Mouse (Mus musculus): ENCODE data around the gene Herpud2.

DNA sequence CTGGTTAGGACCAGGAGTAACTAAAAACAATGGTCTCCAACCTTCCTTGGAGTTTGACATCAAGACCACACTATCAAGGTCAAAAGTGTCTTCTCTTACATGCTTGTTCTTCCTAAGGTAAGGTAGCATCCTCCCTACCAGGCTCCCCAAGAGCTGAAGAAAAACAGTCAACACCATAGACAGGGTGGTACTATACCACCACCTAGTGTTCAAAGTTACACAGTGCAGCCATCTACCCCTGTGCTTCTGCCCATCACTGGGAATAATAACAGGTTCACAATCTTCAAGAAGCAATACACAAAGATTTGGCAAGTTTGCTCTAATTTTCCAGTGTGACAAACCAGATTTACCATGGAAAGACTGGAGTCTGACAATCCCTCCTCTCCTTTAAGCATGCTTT, 47.0 kb downstream of the Herpud2 start:
- TF ChIP-seq POLR2A (IDR thresholded peaks at IDR 0.05; ENCODE audit: low read depth, low read length) (no peak), CTCF (IDR thresholded peaks at IDR 0.05; ENCODE audit: extremely low read depth, insufficient read depth, insufficient read length, insufficient replicate concordance) (peak; percentile 41; the same call in 1 of the 2 replicates)

Measured in spleen, adult 2 months (tissue).